In the genomic region with DNA sequence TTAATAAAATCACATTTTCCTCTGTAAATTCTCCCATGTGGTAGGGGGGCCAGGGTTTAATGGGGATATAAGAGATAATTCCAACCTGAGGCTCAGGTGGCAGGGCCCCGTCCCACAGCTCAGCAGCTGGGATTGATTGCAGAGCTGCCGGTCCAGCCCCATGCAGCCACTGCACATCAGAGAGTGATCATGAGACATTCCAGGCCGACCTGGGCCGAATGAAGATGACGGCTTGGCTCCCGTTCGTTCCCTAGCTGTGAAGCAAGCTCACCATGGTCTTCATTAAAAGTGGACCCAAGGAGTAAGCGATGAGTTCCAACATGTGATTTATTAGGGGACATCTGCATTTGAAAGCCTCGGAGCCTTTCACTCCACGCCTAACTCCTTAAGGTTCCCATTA, we compare ENCODE assay signal across 26 mouse cellular contexts.
A peak's percentile ranks its signal among the peaks of the same experiment; 100 is the strongest.
DNase-seq lines count a peak whose midpoint lies in the region; ATAC-seq lines count a peak whose summit lies in the region.
"Had no signal": no experiment of that assay in that cellular context is flagged by ENCODE, and none has a peak within 500 bp of the region (broad histone marks: within the 10 kb centered on the region; RNA-seq: fewer than 3 reads in every experiment).

No protein-coding gene starts in this region.

- H3K27ac ChIP-seq in embryonic facial prominence, embryonic 10.5 days (replicated peaks) = no peak overlapping the region
- no peak overlapping the region for H3K27ac ChIP-seq in limb, embryonic 12.5 days
- H3K27ac ChIP-seq: embryonic facial prominence, embryonic 12.5 days; heart, embryonic 15.5 days; kidney, embryonic 15.5 days; left cerebral cortex, adult 2 months; lung, embryonic 15.5 days had no signal

- H3K27me3 ChIP-seq in embryonic facial prominence, embryonic 10.5 days (replicated peaks; ENCODE audit: low read depth, poor library complexity, severe bottlenecking) = no peaks in the 10 kb centered on the region; the same call in 1 of the 2 replicates
- H3K27me3 ChIP-seq in limb, embryonic 12.5 days = peaks cover 36% of the 10 kb centered on the region
- H3K27me3 ChIP-seq: embryonic facial prominence, embryonic 12.5 days; heart, embryonic 15.5 days; kidney, embryonic 15.5 days; lung, embryonic 15.5 days had no signal

- H3K9ac ChIP-seq in limb, embryonic 12.5 days (replicated peaks) = no peak overlapping the region
- H3K9ac ChIP-seq: embryonic facial prominence, embryonic 12.5 days; heart, embryonic 15.5 days; kidney, embryonic 15.5 days; lung, embryonic 15.5 days had no signal

- H3K4me2 ChIP-seq in limb, embryonic 12.5 days = peak overlapping the region; percentile 31
- H3K4me2 ChIP-seq: embryonic facial prominence, embryonic 12.5 days; heart, embryonic 15.5 days; kidney, embryonic 15.5 days; lung, embryonic 15.5 days had no signal

- peaks cover 25% of the 10 kb centered on the region for H3K4me1 ChIP-seq in embryonic facial prominence, embryonic 10.5 days
- H3K4me1 ChIP-seq in limb, embryonic 12.5 days (replicated peaks) = peaks cover 24% of the 10 kb centered on the region
- H3K4me1 ChIP-seq: kidney, embryonic 15.5 days had no signal

- no peak for ATAC-seq in limb, embryonic 12.5 days (ENCODE audit: insufficient number of reproducible peaks, insufficient read depth, low FRiP score, low TSS enrichment, low read depth)
- no peak for ATAC-seq in cerebellum, adult (ENCODE audit: insufficient number of reproducible peaks, low FRiP score, low TSS enrichment)
- ATAC-seq: CD4-positive, CD25-positive, alpha-beta regulatory T cell, adult 4 months; forebrain, embryonic 16.5 days; hindbrain, embryonic 16.5 days had no signal

- H3K9me3 ChIP-seq in embryonic facial prominence, embryonic 10.5 days = no peaks in the 10 kb centered on the region
- H3K9me3 ChIP-seq in limb, embryonic 12.5 days = no peaks in the 10 kb centered on the region
- H3K9me3 ChIP-seq: embryonic facial prominence, embryonic 12.5 days; heart, embryonic 15.5 days; kidney, embryonic 15.5 days; lung, embryonic 15.5 days; megakaryocyte, embryonic 14.5 days had no signal

- WGBS in embryonic facial prominence, embryonic 10.5 days = 55% methylated on average over 10 of the region's 10 CpGs
- WGBS in limb, embryonic 12.5 days = 6% methylated on average over 10 of the region's 10 CpGs

- peak; percentile 41 for DNase-seq in retina, embryonic 14.5 days (ENCODE audit: low spot score)
- DNase-seq in retina, postnatal 1 day = no peak
- peak; percentile 57 for DNase-seq in embryonic facial prominence, embryonic 10.5 days (ENCODE audit: low spot score)
- DNase-seq in thymus, postnatal 0 days (ENCODE audit: low spot score) = no peak
- no peak for DNase-seq in cerebellum, postnatal 25 days
- DNase-seq: adrenal gland, postnatal 14 days; cerebellum, adult 2 months; cerebellum, postnatal 36 days; gastrocnemius, postnatal 10 days; kidney, adult 18-20 months; kidney, postnatal 25 days; lung, postnatal 36 days; midbrain, embryonic 14.5 days; right cerebral cortex, postnatal 4 days; thymus, adult 2 months had no signal

- H3K4me3 ChIP-seq in embryonic facial prominence, embryonic 10.5 days = no peak overlapping the region
- H3K4me3 ChIP-seq in limb, embryonic 12.5 days (replicated peaks) = no peak overlapping the region
- H3K4me3 ChIP-seq: embryonic facial prominence, embryonic 12.5 days; heart, embryonic 15.5 days; kidney, embryonic 15.5 days; left cerebral cortex, adult 2 months; lung, embryonic 15.5 days; megakaryocyte, embryonic 14.5 days had no signal

- H3K36me3 ChIP-seq in embryonic facial prominence, embryonic 10.5 days (replicated peaks) = no peaks in the 10 kb centered on the region
- H3K36me3 ChIP-seq in limb, embryonic 12.5 days = no peaks in the 10 kb centered on the region
- H3K36me3 ChIP-seq: embryonic facial prominence, embryonic 12.5 days; heart, embryonic 15.5 days; kidney, embryonic 15.5 days; lung, embryonic 15.5 days had no signal

Comparison
In these comparisons a context has a peak if more than half of its experiments do, and no peak if none do; other contexts are left out.
1. DNase-seq: peak in retina, embryonic 14.5 days (single experiment) and embryonic facial prominence, embryonic 10.5 days (single experiment); none in retina, postnatal 1 day (single experiment), thymus, postnatal 0 days (single experiment) and cerebellum, postnatal 25 days (0 of 2).